Mouse (Mus musculus): ENCODE results near the gene Gna14. TPM values are rescaled to one million over a fixed set of nuclear protein-coding genes. Genes with fewer than 3 reads are reported as not detected.

Gene Gna14
- total RNA-seq, 2 experiments from 2014 or later = 0.20 TPM; not detected in 1

DNA sequence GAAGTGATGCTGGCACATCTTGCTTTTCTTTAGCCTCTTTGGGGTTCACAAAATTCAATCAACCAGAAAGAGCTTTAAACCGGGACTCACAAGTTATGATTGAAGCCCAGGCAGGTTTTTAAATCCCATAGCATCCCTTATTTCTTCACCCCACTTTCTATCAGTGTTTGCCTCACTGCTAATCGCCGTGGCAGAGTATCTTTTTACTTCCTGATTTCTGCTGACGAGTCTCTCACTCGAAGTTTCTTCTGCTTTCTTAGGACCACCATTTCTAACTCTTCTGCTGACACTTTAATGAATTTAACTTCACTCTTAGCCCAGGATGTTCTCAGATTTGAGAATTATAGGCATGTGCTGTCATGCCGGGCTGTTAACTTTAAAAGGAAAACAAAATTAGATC lies 21.6 kb downstream of the Gna14 start:
- DNase-seq (ENCODE audit: extremely low spot score in 1 of 2, low spot score in 2 of 2) = no peak
- no peak for TF ChIP-seq CTCF (IDR thresholded peaks at IDR 0.05)
- intact Hi-C loops (cut with DNase I) = no loop called here

DNA sequence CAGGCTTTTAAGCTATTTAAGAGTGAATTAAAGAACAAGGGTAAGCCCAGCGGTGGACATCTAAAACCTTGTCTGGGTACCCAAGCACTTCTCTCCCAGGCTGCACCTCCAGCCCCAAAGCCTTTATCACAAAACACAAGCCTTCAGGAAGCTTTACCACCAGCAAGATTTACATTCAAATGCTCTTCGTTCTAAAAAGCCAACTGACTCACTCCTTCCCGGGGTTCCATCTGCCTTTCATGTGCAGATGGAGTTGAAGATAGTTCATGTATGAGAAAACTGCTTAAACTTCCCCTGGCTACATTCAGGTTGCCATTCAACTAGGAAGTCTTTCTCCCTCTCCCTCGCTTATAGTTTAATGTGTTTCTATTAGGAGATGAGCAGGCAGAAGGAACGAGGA lies 23.8 kb downstream of the Gna14 start:
- Histone ChIP-seq H3K27ac (no peak overlapping the region), H3K4me3 (no peak overlapping the region)
- intact Hi-C loops (cut with DNase I) = no loop called here
- no peak for TF ChIP-seq CTCF (IDR thresholded peaks at IDR 0.05)
- DNase-seq (ENCODE audit: extremely low spot score in 1 of 2, low spot score in 2 of 2) = no peak

More for the DNA sequence above, 21.6 kb downstream of the Gna14 start:
- Histone ChIP-seq H3K27ac (no peak overlapping the region), H3K4me3 (no peak overlapping the region)

- DNase-seq (ENCODE audit: extremely low spot score in 1 of 2, low spot score in 2 of 2) = no peak
- no peak for TF ChIP-seq CTCF (IDR thresholded peaks at IDR 0.05)
- intact Hi-C loops (cut with DNase I) = no loop called here
- no peak overlapping the region for H3K4me3 ChIP-seq
- H3K27ac ChIP-seq = no peak overlapping the region
Measured at GRCm38 (mm10) chr19:16460292-16460691, 24.7 kb downstream of the Gna14 start.

DNA sequence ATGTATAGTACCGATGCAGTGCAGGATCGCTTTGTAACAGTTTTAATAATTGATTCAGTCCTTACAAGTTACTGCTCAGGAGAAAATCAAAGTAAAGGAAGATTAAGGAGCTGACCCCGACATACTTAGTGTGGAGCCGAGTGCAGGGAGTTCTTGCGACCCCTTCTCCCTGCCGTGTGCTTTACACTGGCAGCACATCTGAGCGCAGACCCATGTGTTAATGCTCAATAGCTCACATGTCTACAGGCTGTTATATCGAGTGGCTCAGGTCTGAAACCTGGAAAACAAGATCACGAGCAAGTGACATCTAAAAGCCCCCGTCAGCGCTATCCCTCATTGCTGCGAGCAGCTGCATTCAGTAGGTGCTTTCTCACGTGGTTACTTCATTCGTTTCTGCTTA lies 25.3 kb downstream of the Gna14 start:
- Histone ChIP-seq H3K27ac (no peak overlapping the region), H3K4me3 (no peak overlapping the region)
- intact Hi-C loops (cut with DNase I) = no loop called here
- TF ChIP-seq CTCF (IDR thresholded peaks at IDR 0.05) = no peak
- no peak for DNase-seq (ENCODE audit: extremely low spot score in 1 of 2, low spot score in 2 of 2)

DNA sequence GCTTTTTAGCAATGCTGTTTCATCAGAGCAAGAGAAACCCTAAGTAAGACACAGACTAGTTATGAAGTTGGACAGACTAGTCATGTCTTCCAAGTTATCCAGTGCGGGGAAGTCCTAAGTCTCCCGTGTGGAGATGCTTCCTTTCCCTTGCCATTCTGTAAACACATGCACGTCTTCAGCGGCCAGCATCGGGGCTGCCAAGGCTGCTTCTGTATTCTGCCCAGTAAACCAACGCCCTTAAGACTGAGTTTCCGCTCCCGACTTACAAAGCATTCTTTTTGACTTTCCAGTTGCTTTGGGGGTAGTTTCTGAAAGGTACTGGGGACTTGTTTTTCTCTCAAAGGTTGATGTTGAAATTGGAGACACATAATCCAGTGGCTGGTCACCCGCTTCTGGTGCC lies 26.9 kb downstream of the Gna14 start:
- no peak overlapping the region for H3K27ac ChIP-seq
- no peak for TF ChIP-seq CTCF (IDR thresholded peaks at IDR 0.05)
- no peak for DNase-seq (ENCODE audit: extremely low spot score in 1 of 2, low spot score in 2 of 2)
- intact Hi-C loops (cut with DNase I) = no loop called here
- no peak overlapping the region for H3K4me3 ChIP-seq

GRCm38 (mm10) chr19:16464730-16465129 lies 29.2 kb downstream of the Gna14 start:
- H3K27ac ChIP-seq = no peak overlapping the region
- no peak for TF ChIP-seq CTCF (IDR thresholded peaks at IDR 0.05)
- intact Hi-C loops (cut with DNase I) = no loop called here
- H3K4me3 ChIP-seq = no peak overlapping the region
- DNase-seq (ENCODE audit: extremely low spot score in 1 of 2, low spot score in 2 of 2) = no peak

DNA sequence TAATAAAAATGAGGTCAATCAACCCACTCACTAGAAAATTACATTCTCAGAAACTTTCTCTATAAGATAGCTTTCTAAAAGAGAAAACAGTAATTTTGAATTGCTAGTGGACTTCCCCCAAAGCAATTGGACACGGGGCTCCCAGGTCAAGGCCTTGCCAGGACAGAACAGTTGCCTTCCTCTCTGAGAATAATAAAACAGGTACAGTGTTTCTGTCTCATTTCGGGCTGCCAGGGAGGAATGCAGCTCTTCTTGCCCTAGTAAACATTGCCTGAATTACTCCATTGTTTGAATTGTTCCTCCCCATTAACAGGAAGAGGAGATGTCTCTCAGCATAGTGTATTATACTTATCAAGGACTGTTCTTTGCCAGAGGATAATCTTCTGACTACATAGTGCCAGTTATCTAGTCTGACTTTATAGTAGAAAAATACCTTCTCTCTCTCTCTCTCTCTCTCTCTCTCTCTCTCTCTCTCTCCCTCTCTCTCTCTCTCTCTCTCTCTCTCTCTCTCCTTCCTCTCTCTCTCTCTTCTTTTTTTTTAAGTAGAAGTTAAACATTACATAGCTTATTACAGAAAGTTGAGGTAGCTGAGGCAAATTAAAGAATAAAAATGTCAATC lies 33.3 kb downstream of the Gna14 start:
- Histone ChIP-seq H3K4me3 (no peak overlapping the region), H3K27ac (no peak overlapping the region)
- intact Hi-C loops (cut with DNase I) = no loop called here
- TF ChIP-seq CTCF (IDR thresholded peaks at IDR 0.05) = no peak
- no peak for DNase-seq (ENCODE audit: extremely low spot score in 1 of 2, low spot score in 2 of 2)

DNA sequence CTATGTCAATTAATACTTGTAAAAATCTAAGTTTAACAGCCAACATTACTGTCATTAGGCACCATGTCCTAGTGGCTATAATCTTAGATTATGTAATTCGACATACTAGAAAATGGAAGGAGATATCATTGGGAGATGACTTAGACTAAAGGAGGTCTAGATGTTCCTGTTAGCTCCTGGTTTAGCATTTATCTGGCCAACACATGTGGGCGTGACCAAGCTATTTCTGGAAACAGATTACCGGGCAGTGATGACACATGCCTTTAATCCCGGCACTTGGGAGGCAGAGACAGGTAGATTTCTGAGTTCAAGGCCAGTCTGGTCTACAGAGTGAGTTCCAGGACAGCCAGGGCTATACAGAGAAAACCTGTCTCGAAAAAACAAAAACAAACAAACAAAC lies 37.1 kb downstream of the Gna14 start:
- no peak for DNase-seq (ENCODE audit: extremely low spot score in 1 of 2, low spot score in 2 of 2)
- intact Hi-C loops (cut with DNase I) = no loop called here
- TF ChIP-seq CTCF (IDR thresholded peaks at IDR 0.05) = no peak

GRCm38 (mm10) chr19:16477314-16477946 lies 41.9 kb downstream of the Gna14 start:
- no peak for DNase-seq (ENCODE audit: extremely low spot score in 1 of 2, low spot score in 2 of 2)
- no peak overlapping the region for H3K27ac ChIP-seq
- no peak for TF ChIP-seq CTCF (IDR thresholded peaks at IDR 0.05)
- H3K4me3 ChIP-seq = no peak overlapping the region
- intact Hi-C loops (cut with DNase I) = no loop called here

More for the DNA sequence above, 37.1 kb downstream of the Gna14 start:
- no peak overlapping the region for H3K4me3 ChIP-seq
- no peak overlapping the region for H3K27ac ChIP-seq

DNA sequence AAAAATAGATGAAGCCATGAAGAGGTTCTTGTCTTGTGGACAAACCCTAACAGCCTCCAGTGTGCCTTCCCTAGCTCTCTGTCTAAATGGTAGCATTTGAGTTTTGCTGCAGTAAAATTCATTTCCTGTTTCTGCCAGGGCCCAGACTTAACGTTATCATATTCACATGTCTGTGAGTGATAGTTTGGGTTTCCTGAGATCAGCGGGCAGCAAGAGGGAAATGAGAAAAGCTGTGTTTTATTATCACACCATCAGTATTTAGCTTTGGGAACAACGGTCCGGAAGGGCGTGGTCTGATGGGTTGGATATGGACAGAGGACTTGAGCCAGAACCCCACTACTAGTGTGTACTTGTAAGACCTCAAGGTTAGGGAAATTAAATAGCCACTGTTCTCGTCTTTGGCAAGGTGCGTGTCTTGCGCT lies 42.6 kb downstream of the Gna14 start:
- DNase-seq (ENCODE audit: extremely low spot score in 1 of 2, low spot score in 2 of 2) = no peak
- intact Hi-C loops (cut with DNase I) = no loop called here

GRCm38 (mm10) chr19:16482047-16482446 lies 46.5 kb downstream of the Gna14 start:
- Histone ChIP-seq H3K27ac (no peak overlapping the region), H3K4me3 (no peak overlapping the region)
- TF ChIP-seq CTCF (IDR thresholded peaks at IDR 0.05) = no peak
- DNase-seq (ENCODE audit: extremely low spot score in 1 of 2, low spot score in 2 of 2) = no peak
- intact Hi-C loops (cut with DNase I) = no loop called here

More for the DNA sequence above, 42.6 kb downstream of the Gna14 start:
- Histone ChIP-seq H3K27ac (no peak overlapping the region), H3K4me3 (no peak overlapping the region)
- no peak for TF ChIP-seq CTCF (IDR thresholded peaks at IDR 0.05)

DNA sequence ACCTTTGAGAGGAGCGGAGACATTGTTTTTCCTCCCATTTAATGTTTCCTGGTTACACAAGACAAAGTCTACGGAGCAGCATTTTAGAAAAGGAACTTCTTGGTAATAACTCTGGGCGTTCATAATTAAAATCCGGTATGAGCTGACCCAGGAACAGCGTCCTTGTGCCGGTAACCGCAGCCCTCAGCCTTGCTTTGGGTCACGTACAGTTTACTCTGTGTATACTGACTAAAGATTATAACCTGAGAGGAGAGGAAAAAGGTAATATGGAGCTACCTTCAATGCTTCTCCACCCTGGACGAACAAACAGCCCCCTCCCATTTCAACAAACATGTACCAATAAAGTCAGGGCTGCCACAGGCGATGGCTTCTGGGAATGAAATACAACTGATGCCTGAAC lies 48.7 kb downstream of the Gna14 start:
- intact Hi-C loops (cut with DNase I) = no loop called here
- no peak for TF ChIP-seq CTCF (IDR thresholded peaks at IDR 0.05)
- H3K4me3 ChIP-seq = no peak overlapping the region
- no peak for DNase-seq (ENCODE audit: extremely low spot score in 1 of 2, low spot score in 2 of 2)
- H3K27ac ChIP-seq = no peak overlapping the region

- TF ChIP-seq CTCF (IDR thresholded peaks at IDR 0.05) = no peak
- DNase-seq (ENCODE audit: extremely low spot score in 1 of 2, low spot score in 2 of 2) = no peak
- intact Hi-C loops (cut with DNase I) = no loop called here
- Histone ChIP-seq H3K27ac (no peak overlapping the region), H3K4me3 (no peak overlapping the region)
Measured at GRCm38 (mm10) chr19:16484671-16485070, 49.1 kb downstream of the Gna14 start.
